Mouse (Mus musculus) liver, embryonic 14.5 days (tissue): Measurements from ENCODE around the gene Sbf2. TPM values are rescaled to one million over a fixed set of nuclear protein-coding genes. Genes with fewer than 3 reads are reported as not detected.
A peak's percentile ranks its signal among the peaks of the same experiment; 100 is the strongest.

ENCODE experiments used
- ATAC-seq: fragments of 200-750 bp; cut with Nextera tagmentation; 2 replicates; pipeline ENCODE4 v1.8.0; 2017; ENCODE audit warnings: moderate number of reproducible peaks, mild to moderate bottlenecking, moderate library complexity; ENCODE audit not compliant: insufficient read depth
- DNase-seq, 3 experiments: peaks; one replicate each; pipeline ENCODE4 v3.0.0-alpha.2; 2012 to 2013; ENCODE audit warnings: low read depth in 3 of 3, low spot score in 3 of 3
- H3K27ac ChIP-seq: fragments of 300-500 bp; sonication (generic); 2 replicates; pipeline ENCODE4 v1.5.1; 2014; ENCODE audit warnings: moderate library complexity, mild to moderate bottlenecking, control low read depth, inconsistent platforms
- H3K27me3 ChIP-seq: fragments of 300-500 bp; sonication (generic); 2 replicates; pipeline ENCODE4 v1.6.1; 2014; ENCODE audit warnings: mild to moderate bottlenecking, low read length, moderate library complexity; ENCODE audit not compliant: control insufficient read depth, insufficient read depth
- H3K36me3 ChIP-seq: fragments of 300-500 bp; sonication (generic); replicated peaks from 2 replicates; pipeline ENCODE4 v1.6.1; 2014; ENCODE audit warnings: low read depth; ENCODE audit not compliant: control insufficient read depth, insufficient read depth
- H3K4me1 ChIP-seq, 2 experiments: fragments of 200-500 bp in 1 of 2; fragments of 300-500 bp in 1 of 2; sonication (generic) in 1 of 2; replicated peaks; 2 replicates each; pipeline ENCODE4 v1.6.1; 2012 to 2014; ENCODE audit warnings: antibody characterized with exemption in 1 of 2, inconsistent platforms in 1 of 2, low read length in 1 of 2; ENCODE audit not compliant: control insufficient read depth in 2 of 2, insufficient read depth in 2 of 2
- H3K4me2 ChIP-seq: fragments of 300-500 bp; sonication (generic); 2 replicates; pipeline ENCODE4 v1.6.1; 2014; ENCODE audit warnings: low read depth, mild to moderate bottlenecking, control low read depth, moderate library complexity
- H3K4me3 ChIP-seq, 2 experiments: fragments of 200-500 bp in 1 of 2; fragments of 300-500 bp in 1 of 2; sonication (generic) in 1 of 2; 2 replicates each; pipeline ENCODE4 v1.5.1; 2012 to 2014; ENCODE audit warnings: low read depth in 2 of 2, low read length in 2 of 2, mild to moderate bottlenecking in 2 of 2, control low read depth in 1 of 2, inconsistent platforms in 1 of 2, moderate library complexity in 1 of 2; ENCODE audit not compliant: insufficient read depth in 1 of 2
- H3K9ac ChIP-seq: fragments of 300-500 bp; sonication (generic); replicated peaks from 2 replicates; pipeline ENCODE4 v1.6.1; 2014; ENCODE audit warnings: mild to moderate bottlenecking, control low read depth, moderate library complexity
- H3K9me3 ChIP-seq: fragments of 300-500 bp; sonication (generic); 2 replicates; pipeline ENCODE4 v1.6.1; 2016; ENCODE audit warnings: low read length, mixed read lengths; ENCODE audit not compliant: control insufficient read depth
- CTCF ChIP-seq: IDR thresholded peaks from 2 replicates; pipeline ENCODE4 v1.5.1; 2016; ENCODE audit warnings: antibody characterized with exemption, low read depth, control low read depth
- EP300 ChIP-seq: IDR thresholded peaks from 2 replicates; pipeline ENCODE4 v1.6.1; 2016; ENCODE audit warnings: antibody characterized with exemption, low read depth
- WGBS: fragments of 180-500 bp; shearing (Covaris S2); extraction: QIAGEN DNeasy Blood & Tissue Kit; methylation state at CpG from one replicate; pipeline ENCODE4 v1.1.7; 2014; ENCODE audit not compliant: insufficient replicate concordance; 5-methylcytosine and 5-hydroxymethylcytosine counted together
- polyA plus RNA-seq, 2 experiments: library from polyadenylated mRNA; depleted of rRNA in 1 of 2; stranded (reverse) in 1 of 2; unstranded in 1 of 2; fragments of >200 nt; fragmentation: Nextera tagmentation in 1 of 2; extraction: Ambion mirVana in 1 of 2; gene quantifications; 2 replicates each; pipeline versions ENCODE4 v1.2.1 to v1.2.3; 2012 to 2014

Sbf2 gene
- polyA plus RNA-seq, 2 experiments = 2.9 to 3.3 TPM

DNA sequence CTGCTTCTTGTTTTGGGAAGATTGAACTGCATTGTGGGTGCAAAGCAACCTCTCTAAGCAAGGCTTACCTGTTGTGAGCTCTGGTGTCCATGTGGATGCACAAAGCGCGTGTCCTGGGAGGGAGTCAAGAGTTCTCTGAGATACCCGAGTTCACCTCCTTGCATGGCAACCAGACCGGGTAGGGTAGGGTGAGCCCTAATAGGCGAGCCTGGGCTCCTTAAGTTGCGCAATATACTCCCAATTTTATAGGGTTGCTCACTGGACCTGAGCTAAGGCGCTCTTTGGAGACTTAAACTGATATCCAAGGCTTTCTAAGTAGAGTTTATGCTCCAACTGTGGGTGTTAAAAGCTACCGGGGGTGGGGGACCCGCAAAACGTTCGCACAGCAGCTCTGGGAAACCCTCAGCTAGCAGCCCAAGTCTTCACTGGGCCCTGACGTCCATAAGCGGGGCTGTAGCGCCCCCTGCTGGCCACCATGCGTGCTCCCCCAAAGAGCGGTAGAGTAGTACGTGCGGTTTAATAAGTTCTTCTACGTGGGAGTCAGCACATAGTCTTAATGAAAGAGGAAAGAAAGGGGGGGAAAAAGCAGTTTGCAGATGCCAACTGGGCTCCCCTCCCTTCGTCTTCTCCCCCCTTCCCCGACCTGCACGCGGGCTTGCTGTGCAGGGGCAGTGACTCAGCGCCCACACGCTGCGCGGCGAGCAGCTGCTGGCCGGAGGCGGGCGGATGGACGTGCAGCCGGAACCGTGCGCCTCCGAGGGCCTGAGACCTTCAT, 15.4 kb upstream of the Sbf2 start:
- no peaks in the 10 kb centered on the region for H3K36me3 ChIP-seq
- WGBS = 1% methylated on average over 36 of the region's 36 CpGs
- H3K27me3 ChIP-seq = peaks cover 63% of the 10 kb centered on the region
- H3K27ac ChIP-seq = no peak overlapping the region
- TF ChIP-seq EP300 = no peak
- TF ChIP-seq CTCF = peak; percentile 90
- H3K4me2 ChIP-seq = peak overlapping the region; percentile 27
- no peaks in the 10 kb centered on the region for H3K4me1 ChIP-seq
- DNase-seq (peak; percentile 38 to 47 (median 46)), ATAC-seq (peak; percentile 68)
- H3K9ac ChIP-seq = no peak overlapping the region
- no peaks in the 10 kb centered on the region for H3K9me3 ChIP-seq
- peak overlapping the region; percentile 17 to 35 for H3K4me3 ChIP-seq

- no peak for DNase-seq
- peaks cover 69% of the 10 kb centered on the region for H3K27me3 ChIP-seq
These were observed 14.1 kb upstream of the Sbf2 start for GRCm38 (mm10) chr7:110628611-110629354.

DNA sequence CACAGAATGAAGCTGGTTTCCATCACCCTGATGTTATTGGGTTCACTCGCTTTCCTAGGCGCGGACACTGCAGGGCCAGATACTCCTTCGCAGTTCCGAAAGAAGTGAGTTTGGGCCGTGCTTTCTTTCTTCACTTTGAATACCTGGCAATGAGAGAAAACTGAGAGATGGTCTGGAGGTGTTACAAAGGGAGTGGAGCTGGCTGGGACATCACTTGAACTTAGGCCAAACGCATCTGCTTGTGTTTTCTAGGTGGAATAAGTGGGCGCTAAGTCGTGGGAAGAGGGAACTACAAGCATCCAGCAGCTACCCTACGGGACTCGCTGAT, 13.5 kb upstream of the Sbf2 start:
- peaks cover 69% of the 10 kb centered on the region for H3K27me3 ChIP-seq
- H3K4me3 ChIP-seq = peak overlapping the region; percentile 35 to 45
- WGBS = 4% methylated on average over 11 of the region's 11 CpGs
- TF ChIP-seq CTCF (no peak), EP300 (no peak)
- H3K4me1 ChIP-seq = no peaks in the 10 kb centered on the region
- H3K27ac ChIP-seq = no peak overlapping the region
- no peak for ATAC-seq
- H3K9ac ChIP-seq = no peak overlapping the region
- no peak for DNase-seq
- H3K4me2 ChIP-seq = peak overlapping the region; percentile 42
- H3K9me3 ChIP-seq = no peaks in the 10 kb centered on the region
- H3K36me3 ChIP-seq = no peaks in the 10 kb centered on the region

More at GRCm38 (mm10) chr7:110628611-110629354, 14.1 kb upstream of the Sbf2 start:
- H3K9ac ChIP-seq = no peak overlapping the region
- H3K9me3 ChIP-seq = no peaks in the 10 kb centered on the region
- TF ChIP-seq EP300 (no peak), CTCF (0 out of 2 replicates have a peak, but pooled peaks have one; percentile 17)
- H3K4me1 ChIP-seq = no peaks in the 10 kb centered on the region
- H3K4me3 ChIP-seq = peak overlapping the region; percentile 35 to 45
- H3K27ac ChIP-seq = no peak overlapping the region
- no peaks in the 10 kb centered on the region for H3K36me3 ChIP-seq
- WGBS = 1% methylated on average over 33 of the region's 33 CpGs
- H3K4me2 ChIP-seq = peak overlapping the region; percentile 42
- ATAC-seq = no peak

DNA sequence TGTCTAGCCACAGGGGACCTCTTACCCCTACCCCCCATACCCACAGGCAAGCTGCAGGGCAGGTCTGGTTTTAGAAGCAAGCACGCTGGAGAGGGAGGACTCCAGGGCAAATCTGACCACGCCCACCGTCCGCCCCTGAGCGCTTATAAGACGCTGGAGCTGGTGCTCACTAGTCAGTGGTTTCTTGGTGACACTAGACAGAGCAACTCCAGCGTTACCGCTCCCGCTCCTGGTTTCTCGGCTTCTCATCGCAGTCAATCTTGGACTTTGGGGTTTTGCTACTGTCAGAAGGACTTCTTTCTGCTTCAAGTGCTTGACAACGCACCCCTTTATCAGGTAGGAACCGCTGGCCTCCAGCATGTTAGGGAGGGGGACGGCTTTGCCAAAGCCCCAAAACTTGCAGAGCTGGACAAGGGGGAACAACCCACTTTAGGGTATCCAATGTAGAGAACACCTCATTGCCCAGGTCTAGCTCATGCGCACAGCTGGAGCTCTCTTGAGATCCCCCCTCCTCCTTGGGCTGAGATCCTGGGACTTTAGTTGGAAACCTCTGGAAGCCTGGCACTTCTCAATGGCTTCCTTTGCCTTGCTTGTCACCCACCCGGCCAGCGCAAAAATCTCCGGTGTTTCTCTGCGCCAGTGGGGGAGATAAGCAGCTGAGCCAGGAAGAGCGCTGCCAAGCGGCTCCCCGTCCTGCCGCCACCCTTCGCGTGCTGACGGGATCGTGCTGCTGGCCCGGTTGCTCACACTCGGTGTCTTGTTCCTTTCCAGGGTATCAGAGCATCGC, 13.0 kb upstream of the Sbf2 start, which contains the start of gene Adm:
Adm (plus strand) TSS at position 176 of the 787 bp plus-strand sequence.
- ATAC-seq (no peak), DNase-seq (no peak)
- Histone ChIP-seq H3K9me3 (no peaks in the 10 kb centered on the region), H3K4me1 (no peaks in the 10 kb centered on the region), H3K4me3 (peak within 1 kb of the TSS; percentile 35 to 45), H3K27ac (no peak within 1 kb of the TSS), H3K27me3 (peaks cover 74% of the 10 kb centered on the region), H3K9ac (no peak within 1 kb of the TSS), H3K4me2 (peak within 1 kb of the TSS; percentile 42), H3K36me3 (no peaks in the 10 kb centered on the region)
- WGBS = under 1% methylated on average over 30 of the region's 30 CpGs
- no peak for TF ChIP-seq CTCF
- no peak for TF ChIP-seq EP300

DNA sequence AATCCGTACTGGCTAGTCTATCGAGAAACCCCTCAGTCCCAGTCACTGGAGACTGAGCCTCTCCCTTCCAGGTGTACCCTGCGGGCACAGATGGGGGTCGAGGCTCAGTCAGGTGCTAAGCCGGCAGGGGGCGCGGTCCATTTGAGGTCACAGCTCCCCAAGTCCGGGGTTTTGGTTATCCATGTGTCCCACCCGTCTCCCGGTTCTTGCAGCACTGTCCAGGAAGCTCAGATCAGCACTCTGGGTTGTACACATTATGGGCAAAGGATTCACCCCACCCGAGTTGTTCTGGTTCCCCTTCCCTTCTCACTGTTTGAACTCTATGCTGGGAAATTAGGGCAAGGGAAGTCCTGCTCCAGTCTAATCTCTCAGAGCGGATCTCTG, 12.4 kb upstream of the Sbf2 start:
- 5% methylated on average over 12 of the region's 12 CpGs for WGBS
- H3K9me3 ChIP-seq = no peaks in the 10 kb centered on the region
- DNase-seq (no peak), ATAC-seq (no peak)
- no peak overlapping the region for H3K4me3 ChIP-seq
- no peaks in the 10 kb centered on the region for H3K36me3 ChIP-seq
- TF ChIP-seq CTCF = peak; percentile 25; the same call in 1 of the 2 replicates
- TF ChIP-seq EP300 = no peak
- no peak overlapping the region for H3K9ac ChIP-seq
- no peak overlapping the region for H3K27ac ChIP-seq
- peak overlapping the region; percentile 42 for H3K4me2 ChIP-seq
- no peaks in the 10 kb centered on the region for H3K4me1 ChIP-seq
- H3K27me3 ChIP-seq = peaks cover 71% of the 10 kb centered on the region
